Mouse (Mus musculus) retina, postnatal 7 days (tissue): ENCODE measurements around the gene Ubap2.
A peak's percentile ranks its signal among the peaks of the same experiment; 100 is the strongest.

ENCODE experiments used
- DNase-seq: peaks from one replicate; pipeline ENCODE4 v3.0.0-alpha.2; 2012; ENCODE audit warnings: low read depth, low spot score

Ubap2 gene

GRCm38 (mm10) chr4:41266350-41266749, 8.6 kb downstream of the Ubap2 start:
- no peak for DNase-seq

GRCm38 (mm10) chr4:41260691-41261090, 14.3 kb downstream of the Ubap2 start:
- DNase-seq, result no peak

GRCm38 (mm10) chr4:41259019-41259418, 15.9 kb downstream of the Ubap2 start:
- DNase-seq, result no peak

GRCm38 (mm10) chr4:41257752-41258151, 17.2 kb downstream of the Ubap2 start:
- DNase-seq, result no peak

- no peak for DNase-seq
Observed at GRCm38 (mm10) chr4:41255564-41256210, 19.3 kb downstream of the Ubap2 start.

- DNase-seq, result no peak
Observed at GRCm38 (mm10) chr4:41253756-41254155, 21.2 kb downstream of the Ubap2 start.

- no peak for DNase-seq
Observed at GRCm38 (mm10) chr4:41245408-41245807, 29.5 kb downstream of the Ubap2 start.

- DNase-seq, result no peak
Observed at GRCm38 (mm10) chr4:41240916-41241315, 34.0 kb downstream of the Ubap2 start.

GRCm38 (mm10) chr4:41235621-41236020, 39.3 kb downstream of the Ubap2 start:
- DNase-seq, result no peak

- no peak for DNase-seq
Observed at GRCm38 (mm10) chr4:41226351-41226750, 48.6 kb downstream of the Ubap2 start.

GRCm38 (mm10) chr4:41225412-41225811, 49.5 kb downstream of the Ubap2 start:
- no peak for DNase-seq

- no peak for DNase-seq
Observed at GRCm38 (mm10) chr4:41208050-41208449, 66.9 kb downstream of the Ubap2 start.

- no peak for DNase-seq
Observed at GRCm38 (mm10) chr4:41205751-41206150, 69.2 kb downstream of the Ubap2 start.

- no peak for DNase-seq
Observed at GRCm38 (mm10) chr4:41202135-41202534, 72.8 kb downstream of the Ubap2 start.

- DNase-seq, result peak; percentile 16
Observed at GRCm38 (mm10) chr4:41196861-41197610, 77.9 kb downstream of the Ubap2 start.

GRCm38 (mm10) chr4:41195328-41195727, 79.6 kb downstream of the Ubap2 start:
- DNase-seq, result no peak

- DNase-seq, result no peak
Observed at GRCm38 (mm10) chr4:41192544-41193512, 82.1 kb downstream of the Ubap2 start.

- no peak for DNase-seq
Observed at GRCm38 (mm10) chr4:41189809-41190208, 85.1 kb downstream of the Ubap2 start.

GRCm38 (mm10) chr4:41179825-41180725, 94.9 kb downstream of the Ubap2 start:
- DNase-seq, result no peak

- DNase-seq, result no peak
Observed at GRCm38 (mm10) chr4:41174631-41175030, 100.3 kb downstream of the Ubap2 start.

GRCm38 (mm10) chr4:41170970-41171369, 104.0 kb downstream of the Ubap2 start:
- DNase-seq, result no peak
